Mouse (Mus musculus) adrenal gland, adult 8-10 months (tissue): ENCODE measurements around the gene Gm128. TPM values are rescaled to one million over a fixed set of nuclear protein-coding genes. Genes with fewer than 3 reads are reported as not detected.

Experiments
- DNase-seq: peaks from one replicate; pipeline ENCODE4 v3.0.0; 2022
- total RNA-seq, 4 experiments: library from RNA; stranded (reverse); gene quantifications; 2 replicates each; pipeline ENCODE4 v1.2.4; 2022

The Gm128 gene
- total RNA-seq, 4 experiments from 2014 or later: 0.19 TPM; not detected in 3

DNA sequence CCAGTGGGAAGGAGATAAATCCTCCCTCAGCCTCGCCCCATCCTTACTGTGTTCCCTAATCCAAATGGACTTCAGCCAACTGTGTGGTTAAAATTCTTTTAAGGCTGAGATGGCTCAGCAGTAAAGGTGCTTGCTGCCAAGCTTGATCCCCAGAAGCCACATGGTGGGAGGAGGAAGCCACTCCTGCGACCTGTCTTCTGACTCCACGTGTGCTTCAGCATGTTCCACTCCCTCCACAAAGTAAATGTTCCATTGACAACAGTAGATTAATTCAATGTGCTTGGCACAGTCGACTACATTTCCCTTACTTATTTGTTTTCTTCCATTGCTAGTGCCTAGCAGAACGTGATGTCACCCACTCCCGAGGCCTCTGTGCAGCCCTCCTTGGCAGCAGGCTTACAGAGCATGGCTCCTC, 46.7 kb downstream of the Gm128 start:
- DNase-seq: no peak

Other genes with a start within 250 kb of the Gm128 start
- 10 to 100 TPM; 33.8 to 57.6 (median 46.8) TPM for gene Zfp687, start 226.2 kb downstream of the Gm128 start, total RNA-seq
- 100 to 1,000 TPM; 219 to 265 (median 258) TPM for gene Psmd4, start 199.0 kb downstream of the Gm128 start, total RNA-seq
- 10 to 100 TPM; 47.4 to 69.4 (median 54.9) TPM for gene Pip5k1a, start 134.7 kb downstream of the Gm128 start, total RNA-seq
- 10 to 100 TPM; 54.8 to 72.9 (median 63.4) TPM for gene Vps72, start 130.6 kb downstream of the Gm128 start, total RNA-seq
- 1 to 10 TPM in 1 of 4 experiments, under 1 TPM in 1, not detected in 2; 0.56 to 1.5 TPM for gene Tmod4, start 117.1 kb downstream of the Gm128 start, total RNA-seq
- gene Scnm1, start 107.6 kb downstream of the Gm128 start, total RNA-seq: 10 to 100 TPM; 30.8 to 58.2 (median 43.5) TPM
- 10 to 100 TPM in 3 of 4 experiments, 1 to 10 TPM in 1; 8.4 to 11.4 (median 10.4) TPM for gene Lysmd1, start 107.5 kb downstream of the Gm128 start, total RNA-seq
- 1 to 10 TPM; 1.8 to 5.0 (median 3.2) TPM for gene Tnfaip8l2, start 99.2 kb downstream of the Gm128 start, total RNA-seq
- gene Sema6c, start 81.1 kb downstream of the Gm128 start, total RNA-seq: 10 to 100 TPM in 2 of 4 experiments, 1 to 10 TPM in 2; 4.0 to 13.1 (median 8.0) TPM
- 10 to 100 TPM; 21.4 to 40.8 (median 28.2) TPM for gene Gabpb2, start 23.7 kb downstream of the Gm128 start, total RNA-seq
- 100 to 1,000 TPM in 2 of 4 experiments, 10 to 100 TPM in 2; 81.4 to 119 (median 97.4) TPM for gene Cdc42se1, start 12.9 kb downstream of the Gm128 start, total RNA-seq
- 1 to 10 TPM; 6.6 to 7.1 (median 6.8) TPM for gene Mllt11, start 9.4 kb downstream of the Gm128 start, total RNA-seq
- under 1 TPM in 1 of 4 experiments, not detected in 3; 0.75 TPM for gene Bnipl, start 9.6 kb upstream of the Gm128 start, total RNA-seq
- 100 to 1,000 TPM; 127 to 191 (median 150) TPM for gene Mindy1, start 39.7 kb upstream of the Gm128 start, total RNA-seq
- gene Prune1, start 40.5 kb upstream of the Gm128 start, total RNA-seq: 10 to 100 TPM; 26.8 to 34.8 (median 31.7) TPM
- 1 to 10 TPM; 1.9 to 4.2 (median 3.0) TPM for gene Anxa9, start 65.6 kb upstream of the Gm128 start, total RNA-seq
- 100 to 1,000 TPM; 211 to 272 (median 241) TPM for gene Cers2, start 73.2 kb upstream of the Gm128 start, total RNA-seq
- gene Setdb1, start 115.6 kb upstream of the Gm128 start, total RNA-seq: 10 to 100 TPM; 22.2 to 38.1 (median 27.8) TPM
- gene 4930558C23Rik, start 161.2 kb upstream of the Gm128 start, total RNA-seq: not detected
- gene Arnt, start 192.8 kb upstream of the Gm128 start, total RNA-seq: 10 to 100 TPM; 64.5 to 87.3 (median 75.1) TPM